Mouse (Mus musculus) bone marrow macrophage, adult 2 months (primary cell): ENCODE measurements around the gene Tldc2. TPM values are rescaled to one million over a fixed set of nuclear protein-coding genes. Genes with fewer than 3 reads are reported as not detected.
A peak's percentile ranks its signal among the peaks of the same experiment; 100 is the strongest.

ENCODE experiments used
- H3K27ac ChIP-seq: 2 replicates; pipeline ENCODE4 v1.5.1; 2012; ENCODE audit warnings: low read depth, low read length; ENCODE audit not compliant: insufficient read depth
- H3K4me1 ChIP-seq: 2 replicates; pipeline ENCODE4 v1.6.1; 2012; ENCODE audit warnings: low read length; ENCODE audit not compliant: control insufficient read depth, insufficient read depth
- H3K4me3 ChIP-seq: 2 replicates; pipeline ENCODE4 v1.5.1; 2012; ENCODE audit warnings: mild to moderate bottlenecking, low read length, moderate library complexity; ENCODE audit not compliant: insufficient read depth
- CTCF ChIP-seq: IDR thresholded peaks from 2 replicates; pipeline ENCODE4 v1.5.1; 2012; ENCODE audit warnings: low read depth, mild to moderate bottlenecking, low read length, moderate library complexity
- POLR2A ChIP-seq: IDR thresholded peaks from 2 replicates; pipeline ENCODE4 v1.6.1; 2012; ENCODE audit warnings: mild to moderate bottlenecking, low read depth, low read length, borderline replicate concordance
- polyA plus RNA-seq: library from polyadenylated mRNA; stranded (reverse); fragments of >200 nt; gene quantifications from 2 replicates; pipeline ENCODE4 v1.2.4, GENCODE M21; 2012; ENCODE audit not compliant: missing spikeins, insufficient read depth, insufficient read length

The Tldc2 gene
- polyA plus RNA-seq, 1 experiment: not detected

GRCm38 (mm10) chr2:157069355-157069735, 17.5 kb upstream of the Tldc2 start:
- H3K4me3 ChIP-seq: no peak overlapping the region
- H3K27ac ChIP-seq: peak overlapping the region; percentile 82
- peaks cover 60% of the 10 kb centered on the region for H3K4me1 ChIP-seq
- TF ChIP-seq POLR2A: no peak
- TF ChIP-seq CTCF: no peak

- no peak for TF ChIP-seq CTCF
- Histone ChIP-seq H3K4me1 (peaks cover 60% of the 10 kb centered on the region), H3K4me3 (no peak overlapping the region), H3K27ac (peak overlapping the region; percentile 82)
Observed at GRCm38 (mm10) chr2:157069755-157070315, 17.0 kb upstream of the Tldc2 start.

DNA sequence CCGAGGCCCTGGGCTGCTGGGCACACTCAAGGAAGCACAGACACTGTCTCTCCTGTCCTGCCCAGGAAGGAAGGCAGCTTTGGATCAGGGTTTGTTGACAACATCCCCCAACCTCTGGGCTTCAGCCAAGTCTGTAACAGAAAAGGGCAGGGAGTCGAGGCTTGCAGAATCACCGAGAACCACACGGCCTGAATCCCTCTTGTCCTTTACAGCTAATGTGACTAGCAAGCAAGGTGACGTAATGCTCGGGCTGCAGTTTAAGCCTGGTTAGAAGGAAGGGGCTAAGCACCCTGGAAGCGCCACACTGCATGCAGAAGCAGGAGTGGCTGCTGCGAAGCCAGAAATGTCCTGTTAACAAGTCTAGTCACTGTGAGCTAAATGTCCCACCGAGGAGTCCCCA, 16.5 kb upstream of the Tldc2 start:
- TF ChIP-seq POLR2A (no peak), CTCF (no peak)
- Histone ChIP-seq H3K27ac (peak overlapping the region; percentile 82), H3K4me1 (peaks cover 57% of the 10 kb centered on the region), H3K4me3 (no peak overlapping the region)

GRCm38 (mm10) chr2:157071556-157071955, 15.3 kb upstream of the Tldc2 start:
- Histone ChIP-seq H3K4me1 (peaks cover 65% of the 10 kb centered on the region), H3K27ac (0 out of 2 replicates have a peak overlapping the region, but pooled peaks have one; percentile 20)
- TF ChIP-seq CTCF (no peak), POLR2A (no peak)

DNA sequence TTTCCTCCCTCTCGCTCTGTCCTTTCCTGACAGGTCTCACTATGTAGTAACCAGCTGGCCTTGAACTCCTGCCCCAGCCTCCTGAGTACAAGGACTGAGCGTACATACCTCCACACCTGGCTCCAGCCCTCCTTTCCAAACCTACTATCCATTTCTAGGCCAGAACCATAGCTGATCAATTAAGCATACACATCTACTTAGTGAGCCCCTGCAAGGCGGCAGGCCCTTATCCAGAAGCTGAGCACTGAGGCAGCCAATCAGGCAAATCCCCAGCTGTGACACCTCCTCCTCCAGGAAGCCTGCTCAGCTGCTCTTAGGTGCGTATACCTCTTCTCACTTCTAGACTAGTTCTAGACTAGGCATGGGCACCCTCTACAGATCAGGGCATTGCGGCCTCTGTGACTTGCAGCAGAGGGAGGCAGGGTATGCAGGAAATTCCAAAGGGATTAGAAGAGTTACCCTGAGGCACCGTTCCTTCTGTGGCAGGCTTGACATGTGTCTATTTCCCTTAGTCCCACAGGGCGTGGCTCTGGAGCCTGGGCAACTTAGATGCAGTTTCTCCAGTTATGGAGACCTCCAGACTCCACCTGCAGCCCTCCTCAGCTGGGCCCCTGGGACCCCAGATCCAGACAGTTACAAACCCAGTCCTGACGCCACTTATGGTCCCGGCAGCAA, 14.4 kb upstream of the Tldc2 start:
- H3K4me3 ChIP-seq: no peak overlapping the region
- H3K4me1 ChIP-seq: peaks cover 73% of the 10 kb centered on the region
- no peak overlapping the region for H3K27ac ChIP-seq
- no peak for TF ChIP-seq POLR2A
- no peak for TF ChIP-seq CTCF

More at GRCm38 (mm10) chr2:157071556-157071955, 15.3 kb upstream of the Tldc2 start:
- 0 out of 2 replicates have a peak overlapping the region, but pooled peaks have one; percentile 4 for H3K4me3 ChIP-seq

GRCm38 (mm10) chr2:157073378-157074052, 13.3 kb upstream of the Tldc2 start:
- H3K4me3 ChIP-seq: no peak overlapping the region
- peaks cover 68% of the 10 kb centered on the region for H3K4me1 ChIP-seq
- TF ChIP-seq CTCF (no peak), POLR2A (no peak)
- H3K27ac ChIP-seq: no peak overlapping the region

GRCm38 (mm10) chr2:157074186-157074724, 12.6 kb upstream of the Tldc2 start:
- H3K4me1 ChIP-seq: peaks cover 60% of the 10 kb centered on the region
- no peak overlapping the region for H3K27ac ChIP-seq
- TF ChIP-seq CTCF: no peak
- no peak for TF ChIP-seq POLR2A
- H3K4me3 ChIP-seq: no peak overlapping the region

DNA sequence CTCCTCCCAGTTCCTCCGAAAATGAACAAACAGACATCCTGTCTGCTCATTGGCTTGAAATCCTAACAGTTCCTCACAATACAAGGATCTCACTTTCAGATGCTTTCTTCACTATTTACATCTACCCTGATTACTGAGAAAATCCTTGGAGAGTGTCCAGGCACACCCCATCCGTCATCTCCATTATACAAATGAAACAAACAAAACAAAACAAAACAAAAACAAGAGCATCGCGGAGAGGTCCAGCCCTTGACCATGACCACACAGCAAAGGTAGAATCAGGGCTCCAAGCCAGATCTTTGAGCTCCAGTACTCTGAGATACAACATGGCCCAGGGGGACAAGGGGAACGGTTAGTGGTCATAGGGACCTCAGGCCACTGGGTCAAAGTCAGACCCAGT, 12.1 kb upstream of the Tldc2 start:
- H3K4me1 ChIP-seq: peaks cover 57% of the 10 kb centered on the region
- H3K27ac ChIP-seq: no peak overlapping the region
- H3K4me3 ChIP-seq: no peak overlapping the region
- no peak for TF ChIP-seq CTCF
- no peak for TF ChIP-seq POLR2A

DNA sequence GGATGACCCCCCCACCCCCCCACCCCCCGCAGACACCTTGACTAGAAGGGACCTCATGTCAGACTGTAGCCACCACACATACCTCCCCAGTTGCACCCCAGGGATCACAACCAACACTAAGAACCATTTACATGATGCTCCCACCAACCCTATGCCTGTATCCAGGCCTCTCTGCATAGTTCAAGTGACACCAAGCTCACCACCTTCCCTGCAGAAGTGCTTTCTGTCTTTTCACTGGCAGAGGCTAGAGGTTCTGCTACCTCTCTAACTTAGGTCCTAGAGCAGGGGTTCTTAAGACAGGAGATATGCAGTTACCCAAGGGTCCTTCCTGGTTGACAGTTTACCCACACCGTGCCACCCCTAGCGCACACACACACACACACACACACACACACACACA, 11.6 kb upstream of the Tldc2 start:
- no peak overlapping the region for H3K27ac ChIP-seq
- peaks cover 53% of the 10 kb centered on the region for H3K4me1 ChIP-seq
- no peak for TF ChIP-seq POLR2A
- TF ChIP-seq CTCF: no peak
- H3K4me3 ChIP-seq: no peak overlapping the region

DNA sequence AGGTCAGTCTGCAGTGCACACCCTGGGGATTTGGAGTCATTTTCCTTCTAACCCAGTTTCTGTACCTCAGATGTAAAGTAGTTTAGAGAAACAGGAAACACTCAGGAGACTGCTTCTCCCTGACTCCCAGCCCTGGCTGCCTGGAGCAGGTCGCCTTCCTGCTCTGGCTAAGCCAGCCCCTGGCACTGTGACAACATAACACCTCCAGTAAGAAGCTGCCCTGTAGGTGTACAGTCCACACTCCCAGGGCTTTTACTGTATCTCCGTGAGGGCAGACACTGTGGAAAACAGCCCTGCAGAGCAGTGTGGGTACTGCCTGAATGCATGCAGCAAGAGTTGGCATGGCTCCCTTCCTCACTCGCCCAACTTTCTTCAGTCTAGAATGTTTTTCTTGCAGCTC, 11.2 kb upstream of the Tldc2 start:
- no peak for TF ChIP-seq POLR2A
- no peak for TF ChIP-seq CTCF
- Histone ChIP-seq H3K4me3 (no peak overlapping the region), H3K27ac (no peak overlapping the region), H3K4me1 (peaks cover 49% of the 10 kb centered on the region)
